In genomic region chr11:116329314-116330210, GRCm38 (mm10) we compare ENCODE assay signal across 9 mouse cellular contexts. TPM values are rescaled to one million over a fixed set of nuclear protein-coding genes. Genes with fewer than 3 reads are reported as not detected.
DNase-seq lines count a peak whose midpoint lies in the region; ATAC-seq and TF ChIP-seq lines count a peak whose summit lies in the region.
"Had no signal": no experiment of that assay in that cellular context is flagged by ENCODE, and none has a peak within 500 bp of the region (broad histone marks: within the 10 kb centered on the region; RNA-seq: fewer than 3 reads in every experiment).

No protein-coding gene starts in this region.

- DNase-seq in gastrocnemius, adult 2 months = peak; percentile 20
- no peak for DNase-seq in gastrocnemius, postnatal 14 days
- peak; percentile 85 for DNase-seq in ES-CJ7 (ENCODE audit: low read depth, low spot score)
- peak; percentile 64 for DNase-seq in hindbrain, embryonic 14.5 days (ENCODE audit: low spot score)
- no peak for DNase-seq in lung, postnatal 0 days (ENCODE audit: low spot score)
- DNase-seq in c-Kit-positive CD71-positive TER-119-positive erythroid progenitor cells, embryonic 14.5 days (ENCODE audit: low spot score) = no peak
- DNase-seq in thymus, postnatal 10 days (ENCODE audit: low spot score in 2 of 2) = no peak
- DNase-seq in gastrocnemius, adult 18-20 months (ENCODE audit: low spot score) = no peak

- peak; percentile 74 for ATAC-seq in hindbrain, embryonic 14.5 days (ENCODE audit: low FRiP score)
- ATAC-seq in lung, postnatal 0 days = peak; percentile 31

- H3K27me3 ChIP-seq in hindbrain, embryonic 14.5 days (ENCODE audit: control insufficient read depth, insufficient read depth, low read length) = peaks cover 12% of the 10 kb centered on the region
- peaks cover 7% of the 10 kb centered on the region for H3K27me3 ChIP-seq in lung, postnatal 0 days (replicated peaks; ENCODE audit: insufficient read depth, low read length)

- TF ChIP-seq CTCF in gastrocnemius, adult 2 months (IDR thresholded peaks at IDR 0.05) = no peak
- no peak for TF ChIP-seq CTCF in lung, postnatal 0 days (IDR thresholded peaks at IDR 0.05)

- no peaks in the 10 kb centered on the region for H3K36me3 ChIP-seq in hindbrain, embryonic 14.5 days (replicated peaks; ENCODE audit: control insufficient read depth, insufficient read depth)
- H3K36me3 ChIP-seq in lung, postnatal 0 days (ENCODE audit: insufficient read depth, low read length) = no peaks in the 10 kb centered on the region
- H3K36me3 ChIP-seq: liver, embryonic 15.5 days had no signal

- 27% methylated on average over 18 of the region's 18 CpGs for WGBS in hindbrain, embryonic 14.5 days
- WGBS in lung, postnatal 0 days = 53% methylated on average over 18 of the region's 18 CpGs

- H3K4me2 ChIP-seq in hindbrain, embryonic 14.5 days (replicated peaks) = no peak overlapping the region
- no peak overlapping the region for H3K4me2 ChIP-seq in lung, postnatal 0 days (replicated peaks; ENCODE audit: low read depth, low read length)
- H3K4me2 ChIP-seq: liver, embryonic 15.5 days had no signal

- no peak overlapping the region for H3K4me3 ChIP-seq in gastrocnemius, adult 2 months
- no peak overlapping the region for H3K4me3 ChIP-seq in hindbrain, embryonic 14.5 days (replicated peaks; ENCODE audit: low read length)
- no peak overlapping the region for H3K4me3 ChIP-seq in lung, postnatal 0 days (ENCODE audit: low read depth, low read length)
- H3K4me3 ChIP-seq: liver, embryonic 15.5 days had no signal

- peaks cover 39% of the 10 kb centered on the region for H3K4me1 ChIP-seq in hindbrain, embryonic 14.5 days (replicated peaks; ENCODE audit: control insufficient read depth, insufficient read depth, low read length)
- H3K4me1 ChIP-seq in lung, postnatal 0 days (ENCODE audit: insufficient read depth, low read depth, low read length) = 0 out of 2 replicates have a peak, but pooled peaks cover 6% of the 10 kb centered on the region

- no peak for TF ChIP-seq EP300 in lung, postnatal 0 days (IDR thresholded peaks at IDR 0.05)

- H3K27ac ChIP-seq in gastrocnemius, adult 2 months = no peak overlapping the region
- peak overlapping the region; percentile 82 for H3K27ac ChIP-seq in hindbrain, embryonic 14.5 days
- no peak overlapping the region for H3K27ac ChIP-seq in lung, postnatal 0 days (ENCODE audit: low read length)
- H3K27ac ChIP-seq: liver, embryonic 15.5 days had no signal

- no peaks in the 10 kb centered on the region for H3K9me3 ChIP-seq in hindbrain, embryonic 14.5 days (ENCODE audit: control insufficient read depth, low read length)
- H3K9me3 ChIP-seq in lung, postnatal 0 days (ENCODE audit: low read length) = no peaks in the 10 kb centered on the region
- H3K9me3 ChIP-seq: liver, embryonic 15.5 days had no signal

- 0 out of 2 replicates have a peak overlapping the region, but pooled peaks have one; percentile 6 for H3K9ac ChIP-seq in hindbrain, embryonic 14.5 days
- H3K9ac ChIP-seq in lung, postnatal 0 days (replicated peaks; ENCODE audit: low read depth) = no peak overlapping the region
- H3K9ac ChIP-seq: liver, embryonic 15.5 days had no signal

- intact Hi-C loops in gastrocnemius, adult 2 months (cut with DNase I) = no loop called here
- intact Hi-C loops in gastrocnemius, postnatal 14 days (cut with DNase I; ENCODE audit: low total_unique reads) = loop anchor here (5.0 kb wide), 1 partner anchor 43 kb away; no protein-coding TSS in a partner anchor

RNA-seq across cellular contexts. Expression of gene Foxj1, which starts 5.6 kb away (rescaled TPM):
- under 1 TPM in 1 of 2 experiments, not detected in 1; 0.14 TPM for total RNA-seq in gastrocnemius, adult 2 months (2021)
- under 1 TPM; 0.22 to 0.27 TPM for total RNA-seq in gastrocnemius, postnatal 14 days (2021)
- 13.1 and 16.2 TPM in 2 replicates for polyA plus RNA-seq in hindbrain, embryonic 14.5 days (2014; fragmentation: Nextera tagmentation; extraction: Ambion mirVana)
- polyA plus RNA-seq in lung, postnatal 0 days (2015; fragmentation: Nextera tagmentation; extraction: Ambion mirVana) = 39.8 and 44.9 TPM in 2 replicates
- total RNA-seq in gastrocnemius, adult 18-20 months (2021) = under 1 TPM in 1 of 2 experiments, not detected in 1; 0.14 TPM

RNA-seq across cellular contexts. Expression of gene Exoc7, which starts 22.5 kb away (rescaled TPM):
- total RNA-seq in gastrocnemius, adult 2 months (2021) = 100 to 1,000 TPM in 1 of 2 experiments, 10 to 100 TPM in 1; 74.1 to 106 TPM
- total RNA-seq in gastrocnemius, postnatal 14 days (2021) = 10 to 100 TPM; 61.9 to 62.3 TPM
- polyA plus RNA-seq in hindbrain, embryonic 14.5 days (2014; fragmentation: Nextera tagmentation; extraction: Ambion mirVana) = 115 and 118 TPM in 2 replicates
- polyA plus RNA-seq in lung, postnatal 0 days (2015; fragmentation: Nextera tagmentation; extraction: Ambion mirVana) = 41.3 and 41.9 TPM in 2 replicates
- 10 to 100 TPM; 69.0 to 86.7 TPM for total RNA-seq in gastrocnemius, adult 18-20 months (2021)

RNA-seq across cellular contexts. Expression of gene Galr2, which starts 48.8 kb away (rescaled TPM):
- total RNA-seq in gastrocnemius, adult 2 months (2021) = under 1 TPM in 1 of 2 experiments, not detected in 1; 0.33 TPM
- under 1 TPM; 0.38 to 0.41 TPM for total RNA-seq in gastrocnemius, postnatal 14 days (2021)
- 0.55 and 0.57 TPM in 2 replicates for polyA plus RNA-seq in hindbrain, embryonic 14.5 days (2014; fragmentation: Nextera tagmentation; extraction: Ambion mirVana)
- polyA plus RNA-seq in lung, postnatal 0 days (2015; fragmentation: Nextera tagmentation; extraction: Ambion mirVana) = 0.11 TPM in 1 of 2 replicates, not detected in the other
- total RNA-seq in gastrocnemius, adult 18-20 months (2021) = under 1 TPM in 1 of 2 experiments, not detected in 1; 0.19 TPM
- polyA plus RNA-seq: liver, embryonic 15.5 days had no signal

RNA-seq across cellular contexts. Expression of gene Srp68, which starts 55.5 kb away (rescaled TPM):
- total RNA-seq in gastrocnemius, adult 2 months (2021) = 10 to 100 TPM; 87.7 to 89.2 TPM
- total RNA-seq in gastrocnemius, postnatal 14 days (2021) = 10 to 100 TPM; 68.5 to 69.5 TPM
- 52.0 and 54.0 TPM in 2 replicates for polyA plus RNA-seq in hindbrain, embryonic 14.5 days (2014; fragmentation: Nextera tagmentation; extraction: Ambion mirVana)
- polyA plus RNA-seq in lung, postnatal 0 days (2015; fragmentation: Nextera tagmentation; extraction: Ambion mirVana) = 43.0 and 47.4 TPM in 2 replicates
- total RNA-seq in gastrocnemius, adult 18-20 months (2021) = 10 to 100 TPM; 82.5 to 88.8 TPM

Comparison
In these comparisons a context has a peak if more than half of its experiments do, and no peak if none do; other contexts are left out.
1. DNase-seq: peak in gastrocnemius, adult 2 months (single experiment), ES-CJ7 (single experiment) and hindbrain, embryonic 14.5 days (single experiment); none in gastrocnemius, postnatal 14 days (single experiment), lung, postnatal 0 days (single experiment), c-Kit-positive CD71-positive TER-119-positive erythroid progenitor cells, embryonic 14.5 days (single experiment), thymus, postnatal 10 days (0 of 2) and gastrocnemius, adult 18-20 months (single experiment).